Mouse (Mus musculus): ENCODE measurements around the gene Gnptab. TPM values are rescaled to one million over a fixed set of nuclear protein-coding genes. Genes with fewer than 3 reads are reported as not detected.
A peak's percentile ranks its signal among the peaks of the same experiment; 100 is the strongest.

Gene Gnptab
- 4.6 TPM for polyA plus RNA-seq (2012; fragmentation: generic; extraction: Trizol)

GRCm38 (mm10) chr10:88379013-88379885, at the start of gene Gnptab, which contains the start of gene Dram1:
TSS of gene Gnptab (plus strand) at chr10:88379132.
TSS of gene Dram1 (minus strand) at chr10:88379080.
- Histone ChIP-seq H3K4me3 (peak within 1 kb of the TSS; percentile 33), H3K27me3 (ENCODE audit: control insufficient read depth, insufficient read depth, insufficient read length) (no peaks in the 10 kb centered on the region), H3K4me2 (ENCODE audit: low read depth) (peak within 1 kb of the TSS; percentile 96), H3K36me3 (ENCODE audit: control insufficient read depth, insufficient read depth) (no peaks in the 10 kb centered on the region), H3ac (ENCODE audit: control insufficient read depth, insufficient read length) (peak within 1 kb of the TSS; percentile 40), H3K79me2 (ENCODE audit: control insufficient read depth, insufficient read depth) (peaks cover 6% of the 10 kb centered on the region)
- peak; percentile 27 for TF ChIP-seq SRF (IDR thresholded peaks at IDR 0.05; ENCODE audit: control insufficient read depth, insufficient read length, low read depth)
- TF ChIP-seq MYOG (IDR thresholded peaks at IDR 0.05; ENCODE audit: control insufficient read depth in 1 of 3, insufficient read depth in 1 of 3, insufficient read length in 2 of 3, low read depth in 2 of 3) = peak in 1 of 3 experiments; percentile 50
- TF ChIP-seq TCF3 (IDR thresholded peaks at IDR 0.05; ENCODE audit: insufficient read length, low read depth) = no peak
- no peak for TF ChIP-seq POLR2AphosphoS2 (IDR thresholded peaks at IDR 0.05; ENCODE audit: insufficient read length, low read depth)
- peak in 1 of 3 experiments; percentile 19 for TF ChIP-seq MYOD1 (IDR thresholded peaks at IDR 0.05; ENCODE audit: control insufficient read depth in 1 of 3, insufficient read length in 2 of 3, low read depth in 2 of 3)
- TF ChIP-seq TCF12 (IDR thresholded peaks at IDR 0.05; ENCODE audit: insufficient read depth, poor library complexity, severe bottlenecking) = no peak
- no peak for TF ChIP-seq MAX (IDR thresholded peaks at IDR 0.05; ENCODE audit: low read depth)
- no peak for TF ChIP-seq REST (IDR thresholded peaks at IDR 0.05; ENCODE audit: insufficient read depth, insufficient read length)
- no peak for TF ChIP-seq E2F4 (IDR thresholded peaks at IDR 0.05; ENCODE audit: insufficient read depth)
- peak; percentile 69 for TF ChIP-seq POLR2A (IDR thresholded peaks at IDR 0.05; ENCODE audit: insufficient read length, low read depth)
- TF ChIP-seq CEBPB (IDR thresholded peaks at IDR 0.05; ENCODE audit: insufficient read depth, poor library complexity, severe bottlenecking) = no peak
- TF ChIP-seq USF1 (IDR thresholded peaks at IDR 0.05; ENCODE audit: low read depth) = no peak

DNA sequence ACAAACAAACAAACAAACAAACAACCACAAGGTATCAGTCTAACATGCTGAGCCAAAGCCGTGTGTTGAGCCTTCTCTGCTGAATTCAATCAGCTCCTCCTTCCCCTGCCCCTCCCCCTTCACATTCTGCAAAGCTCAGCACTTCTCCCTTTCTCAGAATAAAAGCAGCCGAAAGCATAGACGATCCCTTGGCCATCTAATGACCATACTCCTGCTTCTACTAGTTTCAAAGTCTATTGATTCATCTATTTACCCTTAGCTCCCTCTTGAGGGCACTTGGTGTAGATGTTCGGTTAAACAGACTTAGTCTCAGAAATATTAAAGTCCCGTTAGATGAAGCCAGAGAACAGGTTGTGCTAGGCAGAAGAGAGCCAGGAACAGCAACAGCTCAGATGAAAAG, 48.2 kb upstream of the Gnptab start:
- no peak overlapping the region for H3K4me2 ChIP-seq (ENCODE audit: low read depth)
- no peak overlapping the region for H3ac ChIP-seq (ENCODE audit: control insufficient read depth, insufficient read length)
- no peak for TF ChIP-seq MYOG (IDR thresholded peaks at IDR 0.05; ENCODE audit: control insufficient read depth in 1 of 3, insufficient read depth in 1 of 3, insufficient read length in 2 of 3, low read depth in 2 of 3)
- TF ChIP-seq POLR2AphosphoS2 (IDR thresholded peaks at IDR 0.05; ENCODE audit: insufficient read length, low read depth) = no peak
- TF ChIP-seq TCF3 (IDR thresholded peaks at IDR 0.05; ENCODE audit: insufficient read length, low read depth) = no peak
- no peak for TF ChIP-seq POLR2A (IDR thresholded peaks at IDR 0.05; ENCODE audit: insufficient read length, low read depth)
- no peak for TF ChIP-seq USF1 (IDR thresholded peaks at IDR 0.05; ENCODE audit: low read depth)
- TF ChIP-seq MYOD1 (IDR thresholded peaks at IDR 0.05; ENCODE audit: control insufficient read depth in 1 of 3, insufficient read length in 2 of 3, low read depth in 2 of 3) = no peak
- H3K4me3 ChIP-seq = no peak overlapping the region
- no peaks in the 10 kb centered on the region for H3K27me3 ChIP-seq (ENCODE audit: control insufficient read depth, insufficient read depth, insufficient read length)
- no peaks in the 10 kb centered on the region for H3K79me2 ChIP-seq (ENCODE audit: control insufficient read depth, insufficient read depth)
- no peaks in the 10 kb centered on the region for H3K36me3 ChIP-seq (ENCODE audit: control insufficient read depth, insufficient read depth)

DNA sequence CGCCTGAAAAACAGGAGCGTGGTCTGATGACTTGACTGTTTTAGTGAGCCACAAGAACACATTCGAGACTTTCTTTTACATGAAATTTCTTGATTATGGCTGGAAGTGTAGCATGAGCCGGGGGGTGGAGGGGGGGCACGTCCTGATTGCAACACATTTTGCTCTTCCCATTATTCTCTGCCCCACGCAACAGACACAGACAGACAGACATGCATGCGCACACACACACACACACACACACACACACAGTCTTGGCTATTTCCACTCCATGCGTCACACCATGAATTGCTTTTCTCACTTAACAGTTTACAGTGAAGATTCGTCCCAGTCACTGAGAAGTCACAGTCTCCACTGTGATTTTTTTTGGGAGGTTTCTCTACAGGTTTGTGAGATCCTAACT, 38.3 kb upstream of the Gnptab start:
- Histone ChIP-seq H3ac (ENCODE audit: control insufficient read depth, insufficient read length) (no peak overlapping the region), H3K27me3 (ENCODE audit: control insufficient read depth, insufficient read depth, insufficient read length) (no peaks in the 10 kb centered on the region), H3K4me3 (no peak overlapping the region), H3K79me2 (ENCODE audit: control insufficient read depth, insufficient read depth) (no peaks in the 10 kb centered on the region), H3K36me3 (ENCODE audit: control insufficient read depth, insufficient read depth) (no peaks in the 10 kb centered on the region), H3K4me2 (ENCODE audit: low read depth) (no peak overlapping the region)
- TF ChIP-seq SRF (IDR thresholded peaks at IDR 0.05; ENCODE audit: control insufficient read depth, insufficient read length, low read depth) (no peak), MAX (IDR thresholded peaks at IDR 0.05; ENCODE audit: low read depth) (no peak), REST (IDR thresholded peaks at IDR 0.05; ENCODE audit: insufficient read depth, insufficient read length) (no peak), POLR2A (IDR thresholded peaks at IDR 0.05; ENCODE audit: insufficient read length, low read depth) (no peak), TCF3 (IDR thresholded peaks at IDR 0.05; ENCODE audit: insufficient read length, low read depth) (no peak), MYOG (IDR thresholded peaks at IDR 0.05; ENCODE audit: control insufficient read depth in 1 of 3, insufficient read depth in 1 of 3, insufficient read length in 2 of 3, low read depth in 2 of 3) (no peak), CEBPB (IDR thresholded peaks at IDR 0.05; ENCODE audit: insufficient read depth, poor library complexity, severe bottlenecking) (no peak), USF1 (IDR thresholded peaks at IDR 0.05; ENCODE audit: low read depth) (no peak), MYOD1 (IDR thresholded peaks at IDR 0.05; ENCODE audit: control insufficient read depth in 1 of 3, insufficient read length in 2 of 3, low read depth in 2 of 3) (no peak), POLR2AphosphoS2 (IDR thresholded peaks at IDR 0.05; ENCODE audit: insufficient read length, low read depth) (no peak), E2F4 (IDR thresholded peaks at IDR 0.05; ENCODE audit: insufficient read depth) (no peak), TCF12 (IDR thresholded peaks at IDR 0.05; ENCODE audit: insufficient read depth, poor library complexity, severe bottlenecking) (no peak)

DNA sequence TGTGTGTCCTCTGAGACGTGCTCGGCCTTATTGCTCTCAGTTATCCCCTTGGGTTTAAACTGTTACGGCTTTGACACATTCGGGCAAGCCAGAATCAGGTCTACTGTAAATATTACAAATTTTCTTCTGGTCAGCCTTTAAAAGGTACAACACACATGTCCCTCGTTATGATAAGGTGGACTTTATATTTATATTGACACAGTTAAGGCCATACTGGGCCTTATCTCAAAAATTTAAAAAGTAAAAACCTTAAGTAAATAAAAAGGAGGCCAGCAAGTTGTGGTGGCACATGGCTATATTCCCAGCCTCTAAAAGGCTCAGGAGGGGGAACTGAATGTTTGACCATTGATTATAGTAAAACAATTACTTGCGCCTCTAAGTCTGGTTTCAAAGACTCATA, 37.6 kb upstream of the Gnptab start:
- Histone ChIP-seq H3K4me2 (ENCODE audit: low read depth) (no peak overlapping the region), H3K27me3 (ENCODE audit: control insufficient read depth, insufficient read depth, insufficient read length) (no peaks in the 10 kb centered on the region), H3ac (ENCODE audit: control insufficient read depth, insufficient read length) (no peak overlapping the region), H3K79me2 (ENCODE audit: control insufficient read depth, insufficient read depth) (no peaks in the 10 kb centered on the region), H3K4me3 (no peak overlapping the region), H3K36me3 (ENCODE audit: control insufficient read depth, insufficient read depth) (no peaks in the 10 kb centered on the region)
- TF ChIP-seq MYOG (IDR thresholded peaks at IDR 0.05; ENCODE audit: control insufficient read depth in 1 of 3, insufficient read depth in 1 of 3, insufficient read length in 2 of 3, low read depth in 2 of 3) (no peak), REST (IDR thresholded peaks at IDR 0.05; ENCODE audit: insufficient read depth, insufficient read length) (no peak), TCF12 (IDR thresholded peaks at IDR 0.05; ENCODE audit: insufficient read depth, poor library complexity, severe bottlenecking) (no peak), SRF (IDR thresholded peaks at IDR 0.05; ENCODE audit: control insufficient read depth, insufficient read length, low read depth) (no peak), MAX (IDR thresholded peaks at IDR 0.05; ENCODE audit: low read depth) (no peak), E2F4 (IDR thresholded peaks at IDR 0.05; ENCODE audit: insufficient read depth) (no peak), USF1 (IDR thresholded peaks at IDR 0.05; ENCODE audit: low read depth) (no peak), POLR2AphosphoS2 (IDR thresholded peaks at IDR 0.05; ENCODE audit: insufficient read length, low read depth) (no peak), CEBPB (IDR thresholded peaks at IDR 0.05; ENCODE audit: insufficient read depth, poor library complexity, severe bottlenecking) (no peak), MYOD1 (IDR thresholded peaks at IDR 0.05; ENCODE audit: control insufficient read depth in 1 of 3, insufficient read length in 2 of 3, low read depth in 2 of 3) (no peak), POLR2A (IDR thresholded peaks at IDR 0.05; ENCODE audit: insufficient read length, low read depth) (no peak), TCF3 (IDR thresholded peaks at IDR 0.05; ENCODE audit: insufficient read length, low read depth) (no peak)

All from myocyte (in vitro differentiated cells).